Mouse (Mus musculus): ENCODE data around the gene Znrf3.

GRCm38 (mm10) chr11:5277307-5277971 is 167.2 kb downstream of the Znrf3 start:
- TF ChIP-seq CTCF (IDR thresholded peaks at IDR 0.05; ENCODE audit: low read depth, low read length): no peak
- TF ChIP-seq TAL1 (conservative IDR thresholded peaks at IDR 0.05; ENCODE audit: low read depth, low read length): no peak
- TF ChIP-seq GATA1 (IDR thresholded peaks at IDR 0.05; ENCODE audit: borderline replicate concordance, low read length): no peak
- TF ChIP-seq POLR2AphosphoS5 (IDR thresholded peaks at IDR 0.05; ENCODE audit: insufficient replicate concordance, low read depth, low read length): no peak
- no peak for TF ChIP-seq GATA2 (IDR thresholded peaks at IDR 0.05; ENCODE audit: borderline replicate concordance, low read depth, low read length)

All from G1E (cell line).